Mouse (Mus musculus) retina, embryonic 14.5 days (tissue): ENCODE results near the gene Telo2.

Experiments
- DNase-seq: peaks from one replicate; pipeline ENCODE4 v3.0.0-alpha.2; 2015; ENCODE audit warnings: low spot score

Telo2 gene

GRCm38 (mm10) chr17:25101338-25101737, 14.4 kb downstream of the Telo2 start:
- no peak for DNase-seq

DNA sequence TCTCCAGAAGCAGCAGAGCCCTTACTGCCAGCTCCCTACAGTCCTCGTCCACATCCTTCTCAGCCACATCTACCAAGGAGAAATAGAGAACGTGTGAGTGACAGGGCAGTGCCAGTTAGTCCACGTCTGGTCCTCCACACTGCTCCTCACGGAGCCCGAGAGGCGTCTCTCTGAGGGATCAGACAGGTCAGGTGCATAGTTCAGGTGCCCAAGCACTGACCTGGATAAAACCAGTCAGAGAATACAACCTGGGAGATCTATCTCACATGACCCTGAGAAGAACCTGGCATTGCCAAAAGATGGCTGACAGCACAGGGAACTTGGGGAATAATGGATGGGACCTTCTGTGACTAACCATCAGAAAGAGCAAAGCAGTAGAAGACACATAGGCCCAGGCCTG, 15.7 kb downstream of the Telo2 start:
- no peak for DNase-seq

GRCm38 (mm10) chr17:25096221-25096620, 19.5 kb downstream of the Telo2 start:
- no peak for DNase-seq

GRCm38 (mm10) chr17:25090450-25090849, 25.3 kb downstream of the Telo2 start:
- no peak for DNase-seq

DNA sequence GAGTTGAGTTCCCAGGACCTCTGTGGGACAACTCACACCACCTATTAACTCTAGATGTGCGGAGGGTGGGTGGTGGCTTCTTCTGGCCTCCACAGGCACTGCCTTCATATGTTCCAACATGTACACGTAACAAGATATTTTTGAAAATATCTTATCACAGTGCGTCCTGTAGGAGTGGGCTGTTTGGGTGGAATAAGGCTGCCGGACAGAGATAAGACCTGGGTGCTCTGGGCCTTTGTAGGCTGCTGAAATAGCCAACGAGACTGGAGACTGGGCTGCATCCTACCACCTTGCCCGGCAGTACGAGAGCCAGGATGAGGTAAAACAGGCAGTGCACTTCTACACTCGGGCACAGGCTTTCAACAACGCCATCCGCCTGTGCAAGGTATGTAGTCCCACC, 26.6 kb downstream of the Telo2 start:
- no peak for DNase-seq

DNA sequence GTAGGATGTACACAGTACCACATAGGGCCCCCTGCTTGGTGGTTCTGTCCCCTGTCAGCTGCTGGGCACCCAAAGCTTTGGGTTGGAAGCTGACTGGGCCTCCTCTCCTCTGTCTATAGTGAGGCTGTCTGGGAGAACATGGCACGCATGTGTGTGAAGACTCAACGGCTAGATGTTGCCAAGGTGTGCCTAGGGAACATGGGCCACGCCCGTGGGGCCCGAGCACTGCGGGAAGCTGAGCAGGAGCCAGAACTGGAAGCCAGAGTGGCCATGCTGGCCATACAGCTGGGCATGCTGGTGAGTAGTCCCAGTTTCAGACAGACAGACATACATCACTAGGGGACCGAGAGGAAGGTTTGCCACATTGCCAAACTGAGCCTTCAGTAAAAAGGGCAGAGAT, 29.0 kb downstream of the Telo2 start:
- DNase-seq = no peak

- DNase-seq = no peak
Observed at GRCm38 (mm10) chr17:25084835-25085385, 30.9 kb downstream of the Telo2 start.

DNA sequence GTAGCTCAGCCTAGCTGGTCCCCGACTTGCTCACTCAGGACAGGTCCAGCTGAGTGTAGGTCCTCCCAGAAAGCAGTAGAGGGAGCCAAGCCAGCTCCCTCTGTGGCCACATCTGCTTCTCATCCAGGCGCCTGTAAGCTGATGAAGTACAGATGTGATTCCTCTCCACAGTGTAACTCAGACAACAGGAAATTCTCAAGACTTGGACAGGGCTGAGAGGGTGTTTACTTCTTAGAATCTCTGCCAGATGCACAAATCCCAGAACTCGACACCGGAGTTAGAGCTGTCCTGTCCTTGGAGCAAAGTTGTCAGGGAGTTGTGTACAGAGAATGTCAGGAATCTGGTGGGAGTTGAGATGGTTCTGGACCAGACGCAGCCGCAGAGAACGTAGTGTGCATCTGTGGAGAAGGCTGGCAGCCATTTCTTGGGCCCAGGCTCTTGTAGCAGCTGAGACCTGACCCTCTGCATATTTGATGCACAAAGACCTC, 32.3 kb downstream of the Telo2 start, which contains the start of gene Tmem204:
Gene Tmem204 (minus strand): TSS at position 148 of the 488 bp plus-strand sequence.
- peak; percentile 1 for DNase-seq

- DNase-seq = no peak
Observed at GRCm38 (mm10) chr17:25082887-25083286, 32.9 kb downstream of the Telo2 start.

- no peak for DNase-seq
Observed at GRCm38 (mm10) chr17:25082081-25082847, 33.5 kb downstream of the Telo2 start.

GRCm38 (mm10) chr17:25080960-25081381, 34.8 kb downstream of the Telo2 start:
- no peak for DNase-seq

GRCm38 (mm10) chr17:25080210-25080609, 35.6 kb downstream of the Telo2 start:
- no peak for DNase-seq

- DNase-seq = no peak
Observed at GRCm38 (mm10) chr17:25077771-25078372, 37.9 kb downstream of the Telo2 start.

DNA sequence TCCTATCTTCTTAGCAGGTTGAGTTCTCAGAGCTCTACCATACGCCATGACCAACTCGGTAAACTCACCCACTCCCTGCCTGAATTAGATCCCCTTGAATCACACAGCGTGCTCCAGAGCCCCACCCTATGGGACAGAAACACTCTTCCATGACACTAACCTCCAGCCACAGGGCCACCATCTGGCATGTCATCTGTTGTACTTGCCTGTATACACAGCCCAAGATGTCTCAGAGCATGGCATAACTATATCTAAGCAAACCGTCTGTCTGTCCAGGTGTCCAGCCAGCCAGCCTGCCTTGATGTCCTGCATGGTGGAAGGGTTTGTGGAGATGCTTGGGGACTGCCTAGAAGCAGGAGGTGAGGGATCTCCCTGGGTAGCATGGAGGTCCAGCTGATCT, 38.9 kb downstream of the Telo2 start:
- DNase-seq = no peak

- DNase-seq = no peak
Observed at GRCm38 (mm10) chr17:25068690-25069089, 47.1 kb downstream of the Telo2 start.

- no peak for DNase-seq
Observed at GRCm38 (mm10) chr17:25067442-25067851, 48.3 kb downstream of the Telo2 start.

GRCm38 (mm10) chr17:25066595-25066994, 49.2 kb downstream of the Telo2 start:
- DNase-seq = no peak

GRCm38 (mm10) chr17:25065189-25065588, 50.6 kb downstream of the Telo2 start:
- no peak for DNase-seq

GRCm38 (mm10) chr17:25064351-25064750, 51.4 kb downstream of the Telo2 start:
- DNase-seq = no peak

GRCm38 (mm10) chr17:25063872-25064271, 51.9 kb downstream of the Telo2 start:
- no peak for DNase-seq

GRCm38 (mm10) chr17:25063261-25063660, 52.5 kb downstream of the Telo2 start:
- no peak for DNase-seq

DNA sequence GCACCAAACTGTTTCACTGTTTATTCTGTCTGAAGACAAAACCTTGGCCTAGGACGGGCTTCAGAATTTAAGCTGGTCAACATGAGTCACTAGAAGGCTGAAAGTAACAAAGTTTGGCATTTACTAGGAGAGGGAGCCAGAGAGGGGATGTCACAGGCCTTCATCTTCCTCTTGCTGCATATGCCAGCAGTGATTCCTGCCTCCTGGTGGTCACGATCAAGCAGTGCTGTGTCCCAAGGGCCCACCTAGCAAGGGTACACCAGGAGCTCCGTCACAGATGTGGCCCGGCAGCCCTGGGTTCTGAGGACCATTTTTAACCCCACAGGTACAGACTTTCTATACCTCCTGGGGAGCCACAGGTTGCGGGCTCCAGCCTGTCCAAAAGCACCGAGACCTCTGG, 58.7 kb downstream of the Telo2 start:
- DNase-seq = no peak

- no peak for DNase-seq
Observed at GRCm38 (mm10) chr17:25053274-25053673, 62.5 kb downstream of the Telo2 start.
